Mouse (Mus musculus) gastrocnemius, adult 2 months (tissue): ENCODE results near the gene Pde6h. TPM values are rescaled to one million over a fixed set of nuclear protein-coding genes. Genes with fewer than 3 reads are reported as not detected.
A peak's percentile ranks its signal among the peaks of the same experiment; 100 is the strongest.

Experiments
- DNase-seq: peaks from one replicate; pipeline ENCODE4 v3.0.0; 2022
- H3K27ac ChIP-seq: fragments of 200-600 bp; 2 replicates; pipeline ENCODE4 v1.8.1; 2022; ENCODE audit warnings: mild to moderate bottlenecking
- H3K4me3 ChIP-seq: fragments of 200-600 bp; 2 replicates; pipeline ENCODE4 v1.8.1; 2022; ENCODE audit warnings: mild to moderate bottlenecking, moderate library complexity
- CTCF ChIP-seq: fragments of 200-600 bp; IDR thresholded peaks from 2 replicates; pipeline ENCODE4 v1.8.1; 2022; ENCODE audit warnings: antibody characterized with exemption, mild to moderate bottlenecking, moderate library complexity
- intact Hi-C: fragments of 180-260 bp; cut with DNase I; formaldehyde crosslinking; loops from one replicate; pipeline ENCODE4 v1.15.1; 2025
- total RNA-seq, 2 experiments: library from RNA; stranded (reverse); gene quantifications; 2 replicates each; pipeline ENCODE4 v1.2.3; 2021

Pde6h gene
- total RNA-seq, 2 experiments from 2014 or later = not detected

DNA sequence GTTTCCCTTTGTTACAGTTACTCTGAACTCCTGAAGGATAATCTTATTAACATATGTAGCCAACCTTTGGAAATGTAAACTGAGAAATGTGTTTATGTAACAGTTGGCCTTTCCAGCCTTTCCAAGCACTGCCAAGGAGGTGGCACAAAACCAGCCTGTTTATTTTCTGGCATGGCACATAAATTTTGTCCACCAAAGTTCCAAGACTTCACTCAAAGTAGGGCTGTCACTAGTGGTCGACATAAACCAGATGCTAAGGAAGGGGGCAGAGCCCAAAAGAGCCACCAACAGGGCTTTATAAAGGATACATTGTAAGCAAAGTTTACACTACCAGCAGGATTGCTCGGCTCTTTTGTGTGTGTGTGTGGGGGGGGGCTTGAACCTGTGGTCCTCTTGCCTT lies 5.7 kb upstream of the Pde6h start:
- Histone ChIP-seq H3K4me3 (no peak overlapping the region), H3K27ac (no peak overlapping the region)
- no peak for DNase-seq
- TF ChIP-seq CTCF = no peak
- intact Hi-C loops = no loop called here

- Histone ChIP-seq H3K27ac (peak overlapping the region; percentile 58), H3K4me3 (no peak overlapping the region)
- intact Hi-C loops = loop anchor here (1.0 kb wide), 1 partner anchor 59 kb away; no protein-coding TSS in a partner anchor
- peak; percentile 65 for DNase-seq
- peak; percentile 90 for TF ChIP-seq CTCF
Observed at GRCm38 (mm10) chr6:136920320-136921257, 3.0 kb upstream of the Pde6h start.

- TF ChIP-seq CTCF = no peak
- DNase-seq = no peak
- intact Hi-C loops = no loop called here
- H3K4me3 ChIP-seq = no peak overlapping the region
- no peak overlapping the region for H3K27ac ChIP-seq
Observed at GRCm38 (mm10) chr6:136921601-136922000, 2.0 kb upstream of the Pde6h start.

- Histone ChIP-seq H3K4me3 (no peak within 1 kb of the TSS), H3K27ac (no peak within 1 kb of the TSS)
- no peak for DNase-seq
- no peak for TF ChIP-seq CTCF
- intact Hi-C loops = no loop called here
Observed at GRCm38 (mm10) chr6:136922080-136922479, 1.6 kb upstream of the Pde6h start, which contains the start of gene Erp27. TSS of gene Erp27 (minus strand) at chr6:136922180.

- TF ChIP-seq CTCF = no peak
- intact Hi-C loops = no loop called here
Observed at GRCm38 (mm10) chr6:136922871-136923270, 761 bp upstream of the Pde6h start.

GRCm38 (mm10) chr6:136925049-136925448 lies 1.4 kb downstream of the Pde6h start:
- Histone ChIP-seq H3K4me3 (no peak overlapping the region), H3K27ac (no peak overlapping the region)
- TF ChIP-seq CTCF = no peak
- no peak for DNase-seq
- intact Hi-C loops = no loop called here

More at GRCm38 (mm10) chr6:136922871-136923270, 761 bp upstream of the Pde6h start:
- DNase-seq = no peak
- no peak overlapping the region for H3K27ac ChIP-seq
- H3K4me3 ChIP-seq = no peak overlapping the region

DNA sequence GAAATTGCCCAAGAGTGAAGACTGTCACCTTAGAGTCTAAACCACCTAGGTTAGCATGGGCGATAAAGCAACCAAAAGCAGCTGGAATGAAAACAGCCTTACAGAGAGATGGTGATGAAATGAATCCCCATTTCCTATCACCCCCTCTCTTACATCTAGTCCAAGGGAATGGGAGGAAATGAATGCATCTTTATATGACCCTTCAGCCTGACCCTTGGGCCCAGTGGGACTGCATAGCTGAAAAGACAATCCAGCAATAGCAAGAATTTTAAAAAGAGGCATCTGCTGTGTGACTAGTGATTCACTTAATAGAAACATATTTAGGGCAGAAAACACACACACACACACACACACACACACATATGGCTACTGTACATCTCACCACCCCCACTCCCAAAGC lies 4.0 kb downstream of the Pde6h start:
- intact Hi-C loops = no loop called here
- Histone ChIP-seq H3K4me3 (no peak overlapping the region), H3K27ac (peak overlapping the region; percentile 20; the same call in 1 of the 2 replicates)
- TF ChIP-seq CTCF = no peak
- no peak for DNase-seq

- H3K4me3 ChIP-seq = peak overlapping the region; percentile 59
- no peak for DNase-seq
- TF ChIP-seq CTCF = no peak
- peak overlapping the region; percentile 21 for H3K27ac ChIP-seq
- intact Hi-C loops = no loop called here
Observed at GRCm38 (mm10) chr6:136930677-136931076, 7.0 kb downstream of the Pde6h start.

GRCm38 (mm10) chr6:136931246-136931645 lies 7.6 kb downstream of the Pde6h start:
- no peak for DNase-seq
- peak overlapping the region; percentile 59; the same call in 1 of the 2 replicates for H3K4me3 ChIP-seq
- H3K27ac ChIP-seq = peak overlapping the region; percentile 21
- TF ChIP-seq CTCF = no peak
- intact Hi-C loops = no loop called here

DNA sequence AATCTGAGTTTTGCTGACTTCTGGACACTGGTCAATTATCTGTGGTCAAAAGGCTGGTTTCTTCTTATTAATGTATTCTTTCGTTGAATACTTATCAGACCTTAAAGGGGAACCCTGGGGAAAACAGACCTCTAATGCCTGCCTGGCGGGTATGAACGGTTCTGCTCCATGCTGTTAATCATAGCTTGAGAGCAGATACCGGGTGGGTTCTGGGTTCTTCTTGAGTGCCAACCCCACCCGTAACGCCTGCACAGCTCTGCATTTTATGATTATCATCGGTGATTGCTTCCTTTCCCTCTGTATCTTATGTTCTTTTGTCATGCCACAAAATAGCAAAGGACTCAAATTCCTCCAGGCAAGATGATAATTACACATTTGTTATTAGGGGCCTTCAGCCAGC lies 10.4 kb downstream of the Pde6h start:
- H3K27ac ChIP-seq = no peak overlapping the region
- DNase-seq = no peak
- H3K4me3 ChIP-seq = no peak overlapping the region
- TF ChIP-seq CTCF = no peak
- intact Hi-C loops = no loop called here

DNA sequence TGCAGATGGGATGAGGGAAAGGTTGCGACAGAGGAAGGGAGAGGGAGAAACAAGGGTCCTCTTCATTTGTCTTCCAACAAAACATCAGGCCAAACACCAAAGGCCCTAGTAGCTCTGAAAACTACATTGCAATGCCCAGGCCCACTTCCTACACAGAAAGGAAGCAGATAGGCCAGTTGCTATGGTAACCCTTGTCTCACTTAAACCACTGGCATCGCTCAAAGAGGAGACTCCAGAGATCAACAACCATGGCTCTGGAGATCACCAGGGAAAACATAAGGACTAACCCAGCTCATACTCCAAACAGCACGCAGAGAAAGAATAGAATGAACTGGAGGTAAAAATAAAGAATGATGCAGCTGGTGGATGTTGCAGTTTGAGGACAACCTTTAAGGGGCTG lies 11.6 kb downstream of the Pde6h start:
- intact Hi-C loops = no loop called here

GRCm38 (mm10) chr6:136936361-136936760 lies 12.7 kb downstream of the Pde6h start:
- TF ChIP-seq CTCF = no peak
- intact Hi-C loops = no loop called here
- H3K27ac ChIP-seq = no peak overlapping the region; the same call in 1 of the 2 replicates
- DNase-seq = no peak
- no peak overlapping the region for H3K4me3 ChIP-seq

More for the DNA sequence above, 11.6 kb downstream of the Pde6h start:
- DNase-seq = no peak
- Histone ChIP-seq H3K27ac (no peak overlapping the region), H3K4me3 (no peak overlapping the region)
- TF ChIP-seq CTCF = no peak

GRCm38 (mm10) chr6:136937117-136937516 lies 13.5 kb downstream of the Pde6h start:
- intact Hi-C loops = no loop called here
- Histone ChIP-seq H3K27ac (no peak overlapping the region; the same call in 1 of the 2 replicates), H3K4me3 (no peak overlapping the region)
- DNase-seq = no peak
- no peak for TF ChIP-seq CTCF
